In the genomic region with DNA sequence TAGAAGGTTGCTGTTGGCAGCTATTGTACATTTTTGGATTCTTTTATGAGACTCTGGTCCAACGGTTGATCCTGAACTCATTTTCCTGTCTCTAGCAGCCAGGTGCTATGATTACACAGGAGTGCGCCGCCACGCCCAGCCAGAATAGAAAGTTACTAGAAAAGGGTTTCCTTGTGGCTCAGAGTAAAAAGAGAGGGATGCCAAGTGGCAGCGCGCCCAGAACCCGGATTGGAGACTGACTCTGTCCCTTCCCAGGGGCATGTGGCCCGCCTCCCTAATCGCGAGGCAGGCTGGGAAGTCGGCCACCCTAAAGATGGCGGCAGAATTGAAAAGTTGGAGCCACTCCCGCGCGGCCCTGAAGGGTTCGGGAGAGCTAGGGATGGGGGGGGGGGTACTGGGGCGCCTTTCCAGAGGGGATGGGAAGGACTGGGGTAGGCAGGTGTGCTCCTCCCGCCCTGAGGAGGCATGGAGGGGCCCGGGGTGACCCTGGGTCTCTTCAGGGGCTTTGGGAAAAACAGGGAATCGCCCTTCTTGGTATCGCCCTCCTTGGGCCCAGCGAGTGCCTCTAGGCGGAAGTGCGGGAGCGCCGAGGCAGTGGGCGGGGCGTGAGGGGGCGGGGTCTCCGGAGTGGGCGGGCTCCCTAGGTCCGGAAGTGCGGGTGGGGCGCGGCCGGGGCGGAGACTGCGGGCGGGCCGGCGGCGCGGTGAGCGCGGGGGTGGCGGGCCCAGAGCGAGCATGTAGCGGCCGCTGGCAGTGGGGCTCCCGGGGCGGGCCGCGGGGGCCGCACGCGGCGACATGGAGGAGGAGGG, we compare ENCODE assay signal across 8 mouse cellular contexts. TPM values are rescaled to one million over a fixed set of nuclear protein-coding genes. Genes with fewer than 3 reads are reported as not detected.
A peak's percentile ranks its signal among the peaks of the same experiment; 100 is the strongest.
DNase-seq lines count a peak whose midpoint lies in the region; ATAC-seq and TF ChIP-seq lines count a peak whose summit lies in the region.

Gene Ccm2 (plus strand): TSS at position 683 of the 809 bp plus-strand sequence.

- intact Hi-C loops in gastrocnemius, adult 2 months (cut with DNase I) = loop anchor here (5.0 kb wide), 1 partner anchor 81 kb away; the partner anchor contains the start of gene Tbrg4
- intact Hi-C loops in left cerebral cortex, adult 2 months (cut with DNase I) = loop anchor here (1.0 kb wide), 2 partner anchors 70 to 80 kb away; partner anchors contain the start of gene Tbrg4

- H3K9me3 ChIP-seq in hindbrain, postnatal 0 days (ENCODE audit: low read length) = no peaks in the 10 kb centered on the region

- peak within 1 kb of the TSS; percentile 79 for H3K4me2 ChIP-seq in hindbrain, postnatal 0 days (ENCODE audit: low read depth, low read length)

- H3K27ac ChIP-seq in gastrocnemius, adult 2 months = peak within 1 kb of the TSS; percentile 97
- H3K27ac ChIP-seq in hindbrain, postnatal 0 days = peak within 1 kb of the TSS; percentile 92
- peak within 1 kb of the TSS; percentile 90 for H3K27ac ChIP-seq in left cerebral cortex, adult 2 months

- peaks cover 8% of the 10 kb centered on the region for H3K4me1 ChIP-seq in hindbrain, postnatal 0 days (ENCODE audit: insufficient read depth, low read length)

- H3K36me3 ChIP-seq in hindbrain, postnatal 0 days (ENCODE audit: insufficient read depth, low read length) = no peaks in the 10 kb centered on the region

- peak within 1 kb of the TSS; percentile 92 for H3K4me3 ChIP-seq in gastrocnemius, adult 2 months
- peak within 1 kb of the TSS; percentile 67 for H3K4me3 ChIP-seq in hindbrain, postnatal 0 days (ENCODE audit: low read length)
- H3K4me3 ChIP-seq in left cerebral cortex, adult 2 months = peak within 1 kb of the TSS; percentile 88

- H3K9ac ChIP-seq in hindbrain, postnatal 0 days (replicated peaks; ENCODE audit: low read length) = peak within 1 kb of the TSS; percentile 86

- ATAC-seq in common myeloid progenitor, adult 5-6 weeks (replicated peaks; ENCODE audit: low read depth, poor library complexity, severe bottlenecking) = peak; percentile 88
- ATAC-seq in hindbrain, postnatal 0 days = peak; percentile 97
- ATAC-seq in megakaryocyte, adult 5-6 weeks (ENCODE audit: poor library complexity, severe bottlenecking) = peak; percentile 89

- under 1% methylated on average over 24 of the region's 57 CpGs for WGBS in hindbrain, postnatal 0 days

- no peak for TF ChIP-seq CTCF in gastrocnemius, adult 2 months (IDR thresholded peaks at IDR 0.05)
- TF ChIP-seq CTCF in hindbrain, postnatal 0 days (IDR thresholded peaks at IDR 0.05; ENCODE audit: low read depth) = no peak
- TF ChIP-seq CTCF in left cerebral cortex, adult 2 months (IDR thresholded peaks at IDR 0.05) = no peak

- DNase-seq in ZHBTc4 (ENCODE audit: low read depth, low spot score) = peak; percentile 96
- DNase-seq in gastrocnemius, adult 2 months = peak; percentile 99
- DNase-seq in hindbrain, postnatal 0 days (ENCODE audit: low spot score) = peak; percentile 97
- DNase-seq in left cerebral cortex, adult 2 months (ENCODE audit: extremely low spot score in 1 of 2, low spot score in 2 of 2) = peak; percentile 91 to 92
- DNase-seq in right cerebral cortex, adult 2 months (ENCODE audit: low spot score in 2 of 2) = peak; percentile 95 to 98
- peak; percentile 99 for DNase-seq in urinary bladder, postnatal 14 days (ENCODE audit: low spot score)

- no peaks in the 10 kb centered on the region for H3K27me3 ChIP-seq in hindbrain, postnatal 0 days (ENCODE audit: insufficient read depth, low read length)

RNA-seq across cellular contexts. Expression of gene Ccm2, which starts in this region (rescaled TPM):
- 36.7 and 39.4 TPM in 2 replicates for total RNA-seq in common myeloid progenitor, adult 5-6 weeks (2017)
- 10 to 100 TPM; 20.8 to 23.8 TPM for total RNA-seq in gastrocnemius, adult 2 months (2021)
- 62.8 and 77.5 TPM in 2 replicates for total RNA-seq in hindbrain, postnatal 0 days (2014; rRNA removed)
- 74.1 and 80.2 TPM in 2 replicates for polyA plus RNA-seq in hindbrain, postnatal 0 days (2015; fragmentation: Nextera tagmentation; extraction: Ambion mirVana)
- 10 to 100 TPM; 51.3 to 69.5 TPM for total RNA-seq in left cerebral cortex, adult 2 months (2021)
- total RNA-seq in megakaryocyte, adult 5-6 weeks (2015) = 32.2 and 32.4 TPM in 2 replicates
- 63.5 and 63.9 TPM in 2 replicates for total RNA-seq in megakaryocyte, adult 5-6 weeks (2017)

Comparison
In these comparisons a context has a peak if more than half of its experiments do, and no peak if none do; other contexts are left out.
1. Peak in every context shown above with its lines: DNase-seq, ATAC-seq, H3K4me3 ChIP-seq and H3K27ac ChIP-seq.